Mouse (Mus musculus) gastrocnemius, postnatal 25 days (tissue): ENCODE results near the gene Stat5b. TPM values are rescaled to one million over a fixed set of nuclear protein-coding genes. Genes with fewer than 3 reads are reported as not detected.

Experiments used
- DNase-seq: peaks from one replicate; pipeline ENCODE4 v3.0.0; 2022
- total RNA-seq, 2 experiments: library from RNA; stranded (reverse); gene quantifications; 1 replicate in 1 of 2; 2 replicates in 1 of 2; pipeline ENCODE4 v1.2.3; 2021

Stat5b gene
- total RNA-seq, 2 experiments from 2014 or later: 93.2 to 126 TPM

GRCm38 (mm10) chr11:100843070-100843669 lies 7.4 kb downstream of the Stat5b start:
- no peak for DNase-seq

GRCm38 (mm10) chr11:100842025-100842424 lies 8.5 kb downstream of the Stat5b start:
- no peak for DNase-seq

GRCm38 (mm10) chr11:100840866-100841265 lies 9.7 kb downstream of the Stat5b start:
- DNase-seq: no peak

GRCm38 (mm10) chr11:100839523-100839922 lies 11.0 kb downstream of the Stat5b start:
- DNase-seq: no peak

GRCm38 (mm10) chr11:100838894-100839293 lies 11.6 kb downstream of the Stat5b start:
- DNase-seq: no peak

GRCm38 (mm10) chr11:100836923-100837702 lies 13.4 kb downstream of the Stat5b start:
- DNase-seq: no peak

- DNase-seq: no peak
These were observed 17.1 kb downstream of the Stat5b start for GRCm38 (mm10) chr11:100833466-100833865.

- DNase-seq: no peak
These were observed 19.1 kb downstream of the Stat5b start for GRCm38 (mm10) chr11:100831396-100831795.

- DNase-seq: peak; percentile 74
These were observed 20.8 kb downstream of the Stat5b start for GRCm38 (mm10) chr11:100829691-100830090.

GRCm38 (mm10) chr11:100828676-100829151 lies 21.8 kb downstream of the Stat5b start:
- DNase-seq: no peak

GRCm38 (mm10) chr11:100826161-100826866 lies 24.2 kb downstream of the Stat5b start:
- no peak for DNase-seq

- DNase-seq: no peak
These were observed 25.1 kb downstream of the Stat5b start for GRCm38 (mm10) chr11:100825451-100825850.

- DNase-seq: no peak
These were observed 26.0 kb downstream of the Stat5b start for GRCm38 (mm10) chr11:100824496-100824895.

- no peak for DNase-seq
These were observed 26.8 kb downstream of the Stat5b start for GRCm38 (mm10) chr11:100823543-100824313.

GRCm38 (mm10) chr11:100822365-100822764 lies 28.2 kb downstream of the Stat5b start:
- peak; percentile 67 for DNase-seq

- no peak for DNase-seq
These were observed 28.8 kb downstream of the Stat5b start for GRCm38 (mm10) chr11:100821605-100822220.

GRCm38 (mm10) chr11:100820047-100820446 lies 30.5 kb downstream of the Stat5b start:
- no peak for DNase-seq

GRCm38 (mm10) chr11:100819626-100820025 lies 30.9 kb downstream of the Stat5b start:
- no peak for DNase-seq

GRCm38 (mm10) chr11:100819048-100819447 lies 31.5 kb downstream of the Stat5b start:
- no peak for DNase-seq

- DNase-seq: no peak
These were observed 32.0 kb downstream of the Stat5b start for GRCm38 (mm10) chr11:100818359-100819012.

- DNase-seq: no peak
These were observed 33.2 kb downstream of the Stat5b start for GRCm38 (mm10) chr11:100817311-100817710.
